Mouse (Mus musculus) G1E (cell line): ENCODE data around the gene Itsn1.

Experiments used
- CTCF ChIP-seq: IDR thresholded peaks from 2 replicates; pipeline ENCODE4 v1.5.1; 2012; ENCODE audit warnings: low read depth, low read length, inconsistent platforms, mixed read lengths
- GATA1 ChIP-seq: IDR thresholded peaks from 2 replicates; pipeline ENCODE4 v1.6.1; 2012; ENCODE audit warnings: borderline replicate concordance, low read length, inconsistent platforms, mixed read lengths
- POLR2AphosphoS5 ChIP-seq: IDR thresholded peaks from 2 replicates; pipeline ENCODE4 v1.6.1; 2012; ENCODE audit warnings: low read depth, low read length, inconsistent platforms; ENCODE audit not compliant: insufficient replicate concordance
- TAL1 ChIP-seq: conservative IDR thresholded peaks from 2 replicates; pipeline ENCODE4 v1.6.1; 2012; ENCODE audit warnings: low read depth, low read length, inconsistent platforms, mixed read lengths

DNA sequence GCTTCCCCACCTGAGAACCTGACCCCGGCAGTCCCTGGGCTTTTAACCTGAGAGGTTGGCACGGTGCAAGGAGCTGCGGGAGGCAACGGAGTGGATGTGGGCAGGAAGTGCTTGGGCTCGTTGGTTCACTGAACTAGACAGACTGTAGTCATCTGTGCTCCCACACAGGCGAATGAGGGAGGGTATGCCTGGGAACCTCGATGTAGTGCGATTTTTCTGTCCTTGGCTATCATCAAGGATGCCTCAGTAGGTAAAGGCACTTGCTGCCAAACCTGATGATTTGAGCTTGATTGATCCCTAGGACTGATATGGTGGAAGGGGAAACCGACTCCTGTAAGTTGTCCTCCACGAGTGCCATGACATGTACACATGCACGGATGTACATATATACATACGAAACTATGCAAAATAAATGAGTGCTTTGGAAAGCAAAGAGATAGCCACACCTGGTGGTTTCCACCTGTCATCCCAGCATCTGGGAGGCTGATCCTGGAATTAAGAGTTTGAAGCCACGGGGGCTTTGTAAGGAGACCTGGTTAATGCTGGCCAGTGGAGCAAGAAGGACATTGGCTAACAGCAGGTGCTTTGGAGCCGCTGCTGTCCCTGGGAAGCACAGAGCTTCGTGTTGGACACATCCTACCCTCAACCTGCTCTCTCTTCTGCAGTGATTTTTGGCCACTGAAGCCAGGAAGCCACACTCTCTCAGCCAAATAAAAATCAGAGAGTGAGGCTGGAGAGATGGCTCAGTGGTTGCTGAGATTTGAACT is 180.7 kb downstream of the Itsn1 start:
- TF ChIP-seq CTCF (no peak), TAL1 (no peak), GATA1 (no peak), POLR2AphosphoS5 (no peak)
